Mouse (Mus musculus) kidney, embryonic 16.5 days (tissue): ENCODE results near the gene Map3k5. TPM values are rescaled to one million over a fixed set of nuclear protein-coding genes. Genes with fewer than 3 reads are reported as not detected.

ENCODE experiments used
- ATAC-seq: fragments of 200-750 bp; cut with Nextera tagmentation; 2 replicates; pipeline ENCODE4 v1.8.0; 2017; ENCODE audit warnings: moderate TSS enrichment; ENCODE audit not compliant: low FRiP score, low TSS enrichment
- H3K27ac ChIP-seq: fragments of 300-500 bp; sonication (generic); 2 replicates; pipeline ENCODE4 v1.5.1; 2014; ENCODE audit warnings: low read length
- H3K27me3 ChIP-seq: fragments of 300-500 bp; sonication (generic); 2 replicates; pipeline ENCODE4 v1.6.1; 2014; ENCODE audit warnings: low read length, control low read depth, mixed read lengths; ENCODE audit not compliant: insufficient read depth
- H3K36me3 ChIP-seq: fragments of 300-500 bp; sonication (generic); 2 replicates; pipeline ENCODE4 v1.6.1; 2014; ENCODE audit warnings: low read length, control low read depth, mixed read lengths; ENCODE audit not compliant: insufficient read depth
- H3K4me1 ChIP-seq: fragments of 300-500 bp; sonication (generic); 2 replicates; pipeline ENCODE4 v1.6.1; 2014; ENCODE audit warnings: low read length, control low read depth, mixed read lengths; ENCODE audit not compliant: insufficient read depth
- H3K4me2 ChIP-seq: fragments of 300-500 bp; sonication (generic); replicated peaks from 2 replicates; pipeline ENCODE4 v1.6.1; 2014; ENCODE audit warnings: low read depth, low read length
- H3K4me3 ChIP-seq: fragments of 300-500 bp; sonication (generic); 2 replicates; pipeline ENCODE4 v1.5.1; 2014; ENCODE audit warnings: mild to moderate bottlenecking, low read length
- H3K9ac ChIP-seq: fragments of 300-500 bp; sonication (generic); replicated peaks from 2 replicates; pipeline ENCODE4 v1.6.1; 2014; ENCODE audit warnings: low read length
- H3K9me3 ChIP-seq: fragments of 300-500 bp; sonication (generic); 2 replicates; pipeline ENCODE4 v1.6.1; 2016; ENCODE audit warnings: low read length, control low read depth
- whole genome bisulfite sequencing: fragments of 180-500 bp; shearing (Covaris S2); extraction: QIAGEN DNeasy Blood & Tissue Kit; methylation state at CpG from one replicate; pipeline ENCODE4 v1.1.7; 2014; 5-methylcytosine and 5-hydroxymethylcytosine counted together
- polyA plus RNA-seq: library from polyadenylated mRNA; unstranded; fragments of >200 nt; fragmentation: Nextera tagmentation; extraction: Ambion mirVana; gene quantifications from 2 replicates; pipeline ENCODE4 v1.2.1, GENCODE M21; 2015

Gene Map3k5
- polyA plus RNA-seq, 1 experiment from 2014 or later, result 2.4 TPM

- Histone ChIP-seq H3K36me3 (no peaks in the 10 kb centered on the region), H3K4me3 (no peak overlapping the region), H3K27ac (0 out of 2 replicates have a peak overlapping the region, but pooled peaks have one; percentile 0), H3K27me3 (no peaks in the 10 kb centered on the region), H3K9me3 (no peaks in the 10 kb centered on the region), H3K4me2 (no peak overlapping the region), H3K9ac (no peak overlapping the region), H3K4me1 (peaks cover 19% of the 10 kb centered on the region)
- 43% methylated on average over 12 of the region's 12 CpGs for WGBS
- peak; percentile 83 for ATAC-seq
These were observed 91.7 kb downstream of the Map3k5 start for GRCm38 (mm10) chr10:20025781-20026520.

DNA sequence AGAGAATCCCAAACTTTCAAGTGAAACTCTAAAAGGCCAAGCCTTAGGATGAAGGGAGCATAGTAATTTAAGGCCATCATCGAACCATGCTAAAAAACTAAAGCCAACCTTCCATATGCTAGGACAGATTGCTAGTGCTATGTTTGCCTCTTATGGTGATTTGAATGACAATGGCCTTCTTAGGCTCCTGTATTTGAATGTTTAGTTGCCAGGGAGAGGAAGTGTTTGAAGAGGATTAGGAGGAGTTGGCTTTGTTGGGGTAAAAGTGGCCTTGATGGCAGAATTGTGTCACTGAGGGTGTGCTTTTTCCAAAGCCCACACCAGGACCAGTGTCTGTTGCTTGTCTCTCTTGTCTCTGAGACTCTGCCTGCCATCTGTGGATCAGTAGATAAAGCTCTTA is 96.4 kb downstream of the Map3k5 start:
- Histone ChIP-seq H3K4me3 (no peak overlapping the region), H3K9ac (no peak overlapping the region), H3K27ac (no peak overlapping the region), H3K27me3 (no peaks in the 10 kb centered on the region), H3K9me3 (no peaks in the 10 kb centered on the region), H3K4me2 (no peak overlapping the region), H3K36me3 (0 out of 2 replicates have a peak, but pooled peaks cover 3% of the 10 kb centered on the region), H3K4me1 (peaks cover 4% of the 10 kb centered on the region)
- 94% methylated on average over 1 of the region's 1 CpGs for WGBS
- no peak for ATAC-seq

GRCm38 (mm10) chr10:20031936-20032335 is 97.7 kb downstream of the Map3k5 start:
- H3K27me3 ChIP-seq, result no peaks in the 10 kb centered on the region
- no peak overlapping the region for H3K27ac ChIP-seq
- 0 out of 2 replicates have a peak, but pooled peaks cover 3% of the 10 kb centered on the region for H3K36me3 ChIP-seq
- no peak for ATAC-seq
- no peak overlapping the region for H3K4me3 ChIP-seq
- 82% methylated on average over 2 of the region's 2 CpGs for WGBS
- H3K4me2 ChIP-seq, result no peak overlapping the region
- H3K4me1 ChIP-seq, result no peaks in the 10 kb centered on the region
- no peak overlapping the region for H3K9ac ChIP-seq
- H3K9me3 ChIP-seq, result no peaks in the 10 kb centered on the region

- Histone ChIP-seq H3K4me2 (no peak overlapping the region), H3K27me3 (no peaks in the 10 kb centered on the region), H3K4me1 (no peaks in the 10 kb centered on the region), H3K9ac (no peak overlapping the region), H3K9me3 (no peaks in the 10 kb centered on the region), H3K4me3 (no peak overlapping the region), H3K36me3 (0 out of 2 replicates have a peak, but pooled peaks cover 3% of the 10 kb centered on the region), H3K27ac (no peak overlapping the region)
- WGBS, result 76% methylated on average over 2 of the region's 2 CpGs
- no peak for ATAC-seq
These were observed 102.1 kb downstream of the Map3k5 start for GRCm38 (mm10) chr10:20036375-20036774.

GRCm38 (mm10) chr10:20036846-20037245 is 102.6 kb downstream of the Map3k5 start:
- Histone ChIP-seq H3K9me3 (no peaks in the 10 kb centered on the region), H3K4me1 (no peaks in the 10 kb centered on the region), H3K27me3 (no peaks in the 10 kb centered on the region), H3K4me2 (no peak overlapping the region), H3K36me3 (0 out of 2 replicates have a peak, but pooled peaks cover 3% of the 10 kb centered on the region), H3K4me3 (no peak overlapping the region), H3K27ac (no peak overlapping the region), H3K9ac (no peak overlapping the region)
- no peak for ATAC-seq
- WGBS, result 47% methylated on average over 7 of the region's 7 CpGs

DNA sequence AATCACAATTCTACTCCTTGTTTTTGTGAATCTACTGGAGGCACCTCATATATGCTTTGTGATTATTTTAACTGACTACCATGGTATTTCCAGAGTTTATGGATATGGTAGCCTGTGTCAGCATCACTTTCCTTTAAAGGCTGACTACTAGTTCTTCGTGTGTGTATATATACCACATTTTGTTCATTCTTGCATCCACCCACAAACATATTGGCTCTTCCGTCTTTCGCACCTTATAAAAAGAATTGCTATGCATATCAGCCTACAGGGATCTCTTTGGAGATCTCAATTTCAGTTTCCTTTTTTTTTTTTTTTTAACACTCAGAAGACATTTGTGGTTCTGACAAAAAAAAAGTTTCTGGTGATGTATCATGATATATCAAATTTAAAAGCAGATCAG is 105.3 kb downstream of the Map3k5 start:
- 86% methylated on average over 3 of the region's 3 CpGs for WGBS
- Histone ChIP-seq H3K9ac (no peak overlapping the region), H3K4me3 (no peak overlapping the region), H3K9me3 (no peaks in the 10 kb centered on the region), H3K4me1 (no peaks in the 10 kb centered on the region), H3K27me3 (no peaks in the 10 kb centered on the region), H3K4me2 (no peak overlapping the region), H3K27ac (no peak overlapping the region), H3K36me3 (no peaks in the 10 kb centered on the region)
- no peak for ATAC-seq

GRCm38 (mm10) chr10:20040116-20040515 is 105.8 kb downstream of the Map3k5 start:
- WGBS, result 50% methylated on average over 7 of the region's 7 CpGs
- H3K4me3 ChIP-seq, result no peak overlapping the region
- no peak overlapping the region for H3K4me2 ChIP-seq
- no peaks in the 10 kb centered on the region for H3K9me3 ChIP-seq
- H3K4me1 ChIP-seq, result no peaks in the 10 kb centered on the region
- no peaks in the 10 kb centered on the region for H3K27me3 ChIP-seq
- H3K36me3 ChIP-seq, result no peaks in the 10 kb centered on the region
- H3K9ac ChIP-seq, result no peak overlapping the region
- H3K27ac ChIP-seq, result no peak overlapping the region
- no peak for ATAC-seq

- Histone ChIP-seq H3K9me3 (no peaks in the 10 kb centered on the region), H3K4me2 (no peak overlapping the region), H3K27ac (no peak overlapping the region), H3K9ac (no peak overlapping the region), H3K27me3 (no peaks in the 10 kb centered on the region), H3K36me3 (no peaks in the 10 kb centered on the region), H3K4me3 (no peak overlapping the region), H3K4me1 (peaks cover 2% of the 10 kb centered on the region; the same call in 1 of the 2 replicates)
- 73% methylated on average over 4 of the region's 4 CpGs for WGBS
- ATAC-seq, result no peak
These were observed 106.4 kb downstream of the Map3k5 start for GRCm38 (mm10) chr10:20040677-20041076.

GRCm38 (mm10) chr10:20042081-20042480 is 107.8 kb downstream of the Map3k5 start:
- Histone ChIP-seq H3K4me2 (no peak overlapping the region), H3K9ac (no peak overlapping the region), H3K9me3 (no peaks in the 10 kb centered on the region), H3K36me3 (no peaks in the 10 kb centered on the region), H3K4me3 (no peak overlapping the region), H3K4me1 (peaks cover 6% of the 10 kb centered on the region; the same call in 1 of the 2 replicates), H3K27ac (no peak overlapping the region), H3K27me3 (no peaks in the 10 kb centered on the region)
- ATAC-seq, result no peak
- WGBS, result 96% methylated on average over 8 of the region's 8 CpGs

GRCm38 (mm10) chr10:20044051-20044450 is 109.8 kb downstream of the Map3k5 start:
- Histone ChIP-seq H3K36me3 (no peaks in the 10 kb centered on the region), H3K27ac (no peak overlapping the region), H3K9me3 (no peaks in the 10 kb centered on the region), H3K9ac (no peak overlapping the region), H3K27me3 (no peaks in the 10 kb centered on the region), H3K4me2 (no peak overlapping the region), H3K4me3 (no peak overlapping the region), H3K4me1 (peaks cover 6% of the 10 kb centered on the region; the same call in 1 of the 2 replicates)
- 87% methylated on average over 2 of the region's 2 CpGs for WGBS
- ATAC-seq, result no peak
